Mouse (Mus musculus): Measurements from ENCODE around the gene Olfr653.
A peak's percentile ranks its signal among the peaks of the same experiment; 100 is the strongest.

Olfr653 gene

GRCm38 (mm10) chr7:104577014-104577413 lies at the start of gene Olfr653:
Gene Olfr653, plus strand, starts transcription at chr7:104577314.
- no peak for DNase-seq

GRCm38 (mm10) chr7:104549833-104550232 lies 27.3 kb upstream of the Olfr653 start, which contains the start of gene Olfr651:
Gene Olfr651, plus strand, starts transcription at chr7:104550133.
- no peak for DNase-seq

- no peak for DNase-seq
Observed at GRCm38 (mm10) chr7:104552700-104553099, 24.4 kb upstream of the Olfr653 start.

GRCm38 (mm10) chr7:104560601-104561000 lies 16.5 kb upstream of the Olfr653 start, which contains the start of gene Olfr652:
Gene Olfr652, plus strand, starts transcription at chr7:104560901.
- DNase-seq = no peak

GRCm38 (mm10) chr7:104580846-104581245 lies 3.7 kb downstream of the Olfr653 start:
- no peak for DNase-seq

GRCm38 (mm10) chr7:104581429-104581828 lies 4.3 kb downstream of the Olfr653 start:
- DNase-seq = no peak

- DNase-seq = no peak
Observed at GRCm38 (mm10) chr7:104586725-104587124, 9.6 kb downstream of the Olfr653 start, which contains the start of gene Olfr654. Gene Olfr654, plus strand, starts transcription at chr7:104587025.

GRCm38 (mm10) chr7:104588274-104588673 lies 11.2 kb downstream of the Olfr653 start:
- DNase-seq = no peak

GRCm38 (mm10) chr7:104601679-104602078 lies 24.6 kb downstream of the Olfr653 start, which contains the start of gene Olfr655:
Gene Olfr655, minus strand, starts transcription at chr7:104601779.
- no peak for DNase-seq

GRCm38 (mm10) chr7:104603173-104603572 lies 26.1 kb downstream of the Olfr653 start:
- peak; percentile 17 for DNase-seq

- DNase-seq = no peak
Observed at GRCm38 (mm10) chr7:104604727-104605126, 27.6 kb downstream of the Olfr653 start.

- DNase-seq = no peak
Observed at GRCm38 (mm10) chr7:104613655-104614054, 36.5 kb downstream of the Olfr653 start, which contains the start of gene Olfr656. Gene Olfr656, plus strand, starts transcription at chr7:104613955.

GRCm38 (mm10) chr7:104624494-104624893 lies 47.4 kb downstream of the Olfr653 start, which contains the start of gene Olfr657:
Gene Olfr657, plus strand, starts transcription at chr7:104624794.
- DNase-seq = no peak
